Mouse (Mus musculus) small intestine, adult 2 months (tissue): Measurements from ENCODE around the gene B3gat2.

Experiments
- CTCF ChIP-seq: fragments of 200-500 bp; IDR thresholded peaks from 2 replicates; pipeline ENCODE4 v1.5.1; 2012; ENCODE audit warnings: low read depth, mild to moderate bottlenecking, control low read depth, inconsistent platforms, low read length, moderate library complexity, mixed read lengths; ENCODE audit not compliant: insufficient replicate concordance, insufficient read length; ENCODE audit errors: extremely low read depth
- POLR2A ChIP-seq: fragments of 200-500 bp; IDR thresholded peaks from 2 replicates; pipeline ENCODE4 v1.6.1; 2012; ENCODE audit warnings: low read depth, mild to moderate bottlenecking, control low read depth, inconsistent platforms, low read length, moderate library complexity

GRCm38 (mm10) chr1:23754967-23755366, 6.6 kb upstream of the B3gat2 start:
- no peak for TF ChIP-seq POLR2A
- no peak for TF ChIP-seq CTCF
